Mouse (Mus musculus): Measurements from ENCODE around the gene Mapkapk2. TPM values are rescaled to one million over a fixed set of nuclear protein-coding genes. Genes with fewer than 3 reads are reported as not detected.

The Mapkapk2 gene
- total RNA-seq, 2 experiments from 2014 or later, result 31.2 to 34.0 TPM

GRCm38 (mm10) chr1:131021900-131022590 lies 75.6 kb downstream of the Mapkapk2 start:
- DNase-seq (ENCODE audit: low spot score in 2 of 2), result no peak

GRCm38 (mm10) chr1:131021438-131021837 lies 76.2 kb downstream of the Mapkapk2 start:
- DNase-seq (ENCODE audit: low spot score in 2 of 2), result no peak

DNA sequence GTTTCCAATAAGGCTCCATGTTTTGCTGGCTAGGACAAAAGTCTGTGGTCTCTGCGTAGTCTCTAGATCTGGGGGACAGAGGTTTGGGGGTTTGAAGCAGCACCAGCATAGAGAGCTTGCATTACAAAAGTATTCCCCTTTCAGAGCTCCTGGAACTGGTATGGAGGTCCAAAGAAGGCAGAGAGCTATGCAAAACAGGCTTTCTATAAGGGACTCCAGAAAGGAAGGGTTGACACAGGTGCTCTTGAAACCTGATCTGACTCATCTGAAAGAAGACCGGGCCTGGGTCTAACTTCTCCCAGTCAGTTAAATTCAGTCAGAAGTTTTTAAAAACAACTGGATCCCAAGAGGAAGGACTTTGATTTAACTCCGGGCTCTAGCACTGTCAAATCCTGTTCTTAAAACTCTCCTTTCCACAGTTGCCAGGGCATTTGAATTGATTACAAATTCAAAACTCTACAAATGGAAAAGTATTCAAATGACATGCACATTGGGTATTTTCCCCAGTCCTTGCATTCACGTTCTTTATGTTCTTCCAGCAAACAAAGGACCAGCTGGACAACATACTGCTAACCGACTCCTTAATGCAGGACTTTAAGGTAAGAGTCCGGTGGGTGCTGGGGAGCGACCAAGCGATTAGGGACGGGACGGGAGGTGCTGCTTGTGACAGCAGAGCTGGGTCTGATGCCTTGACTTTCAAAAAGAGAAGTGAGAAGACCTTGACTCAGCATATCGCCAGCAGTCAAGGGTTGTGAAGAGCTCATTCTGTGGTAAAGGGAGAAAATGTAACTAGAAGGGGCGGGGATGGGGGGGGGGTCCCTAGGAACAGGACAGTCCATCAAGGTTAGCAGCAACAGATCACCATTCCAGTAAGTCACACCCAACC lies 77.0 kb downstream of the Mapkapk2 start:
- DNase-seq (ENCODE audit: low spot score in 2 of 2), result no peak

GRCm38 (mm10) chr1:131019492-131020098 lies 78.0 kb downstream of the Mapkapk2 start, which contains the start of gene Il10:
TSS of gene Il10 (plus strand) at chr1:131019845.
- DNase-seq (ENCODE audit: low spot score in 2 of 2), result no peak

DNA sequence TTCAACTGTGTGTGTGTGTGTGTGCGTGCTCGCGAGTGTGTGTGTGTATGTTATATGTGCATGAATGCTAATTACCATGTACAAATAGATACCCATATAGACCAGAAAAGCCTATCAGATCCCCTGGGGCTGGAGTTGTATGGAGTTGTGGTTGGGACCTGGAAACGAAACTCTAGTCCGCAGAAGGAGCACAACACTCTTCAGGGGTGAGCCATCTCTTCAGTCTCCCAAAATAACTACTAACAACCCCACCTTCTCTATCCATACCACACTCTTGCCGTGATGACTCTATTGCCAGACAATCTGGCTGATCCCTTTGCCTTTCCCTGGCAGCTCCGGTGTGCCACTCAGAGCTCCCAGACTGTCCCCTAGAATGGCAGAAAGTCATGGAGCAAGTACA lies 81.7 kb downstream of the Mapkapk2 start:
- DNase-seq (ENCODE audit: low spot score in 2 of 2), result no peak

- DNase-seq (ENCODE audit: low spot score in 2 of 2), result no peak
Observed at GRCm38 (mm10) chr1:131015281-131015680, 82.3 kb downstream of the Mapkapk2 start.

- no peak for DNase-seq (ENCODE audit: low spot score in 2 of 2)
Observed at GRCm38 (mm10) chr1:131013926-131014325, 83.7 kb downstream of the Mapkapk2 start.

DNA sequence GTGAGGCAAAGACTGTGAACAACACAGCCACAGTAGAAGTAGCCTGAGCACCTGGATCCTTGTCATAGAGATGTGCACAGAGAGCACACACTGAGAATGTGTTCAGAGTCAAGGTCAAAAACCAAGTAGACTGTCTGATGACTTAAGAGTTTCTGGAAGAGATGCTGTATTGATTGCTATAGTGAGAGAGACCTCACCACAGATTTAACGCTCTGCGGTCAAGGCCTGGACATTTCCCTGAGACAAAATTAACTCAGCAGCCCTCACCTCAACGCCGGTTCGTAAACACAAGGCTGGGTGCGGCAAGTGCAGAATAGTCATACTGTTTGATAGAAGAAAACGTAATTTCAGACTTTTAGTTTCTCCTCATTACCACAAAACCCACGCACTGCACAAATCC lies 85.1 kb downstream of the Mapkapk2 start:
- no peak for DNase-seq (ENCODE audit: low spot score in 2 of 2)

DNA sequence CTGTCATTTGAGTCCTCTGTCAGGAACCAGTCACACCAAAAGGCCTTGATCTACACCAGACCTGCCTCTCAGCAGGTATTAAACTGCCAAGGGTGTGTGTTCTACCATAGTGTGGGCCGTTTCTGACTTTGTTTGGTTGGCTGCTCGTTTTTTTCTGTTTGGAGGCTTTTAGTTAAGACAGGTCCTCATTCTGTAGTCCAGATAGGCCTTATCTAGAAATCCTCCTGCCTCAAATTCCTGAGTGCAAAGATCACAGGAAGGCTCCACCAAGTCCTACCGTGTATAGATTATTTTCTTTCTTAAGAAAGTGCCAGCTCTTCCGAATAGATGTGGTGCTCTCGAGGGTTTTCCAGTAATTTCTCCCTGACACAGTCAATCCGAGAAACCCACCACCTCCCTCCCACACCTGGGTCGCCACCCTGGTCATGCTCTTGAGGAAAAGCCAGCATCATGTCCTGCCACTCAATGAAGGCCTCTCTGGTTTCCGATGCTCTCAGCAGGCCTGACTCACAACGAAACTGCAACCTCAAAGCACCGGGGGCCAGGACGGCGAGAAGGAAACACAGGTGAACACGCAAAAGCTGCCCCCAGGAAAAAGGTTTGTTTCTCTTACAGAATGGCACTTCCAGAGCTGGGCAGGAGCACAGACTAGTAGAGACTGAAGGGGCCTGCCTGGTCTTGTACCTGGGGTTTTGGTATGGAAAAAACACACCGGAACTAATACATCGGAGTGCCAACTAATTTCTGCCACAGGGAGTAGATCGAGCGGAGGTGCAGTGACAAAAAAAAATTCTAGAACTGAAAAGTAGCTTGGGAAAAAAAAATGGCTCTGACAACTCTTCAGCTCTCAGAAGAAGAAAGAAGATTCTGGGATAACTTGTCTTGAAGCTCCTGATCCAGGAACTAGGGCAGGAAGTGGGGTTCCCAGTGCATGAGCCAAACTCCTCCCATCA lies 87.1 kb downstream of the Mapkapk2 start:
- no peak for DNase-seq (ENCODE audit: low spot score in 2 of 2)

DNA sequence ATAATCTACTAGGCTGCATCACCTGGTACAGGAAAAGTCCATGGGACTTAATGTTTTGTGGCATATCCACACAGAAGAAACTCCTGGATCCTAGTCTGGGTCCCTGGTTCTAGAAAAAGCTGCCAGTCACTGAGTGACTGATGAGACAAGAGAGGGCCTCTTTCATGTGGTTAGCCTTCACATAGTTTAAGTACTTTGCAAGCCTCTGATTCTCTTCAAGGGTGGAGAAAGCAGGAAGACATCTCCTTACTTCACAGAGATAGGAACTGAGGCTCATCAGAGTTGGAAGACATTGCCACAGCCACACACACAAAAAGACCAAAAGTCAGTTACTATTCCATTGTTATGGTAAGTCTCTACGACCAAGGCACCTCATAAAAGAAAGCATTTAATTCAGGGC lies 91.6 kb downstream of the Mapkapk2 start:
- DNase-seq (ENCODE audit: low spot score in 2 of 2), result no peak

Other genes with a start within 250 kb of the Mapkapk2 start
- not detected for gene Fcmr, start 232.2 kb downstream of the Mapkapk2 start, total RNA-seq (2021)
- gene Il24, start 210.4 kb downstream of the Mapkapk2 start, total RNA-seq (2021), result not detected
- not detected for gene Il20, start 186.4 kb downstream of the Mapkapk2 start, total RNA-seq (2021)
- not detected for gene Il19, start 157.7 kb downstream of the Mapkapk2 start, total RNA-seq (2021)
- gene Il10, start 78.0 kb downstream of the Mapkapk2 start, total RNA-seq (2021), result not detected
- gene Dyrk3, start 40.5 kb upstream of the Mapkapk2 start, total RNA-seq (2021), result 10 to 100 TPM; 14.0 to 15.3 TPM
- gene Eif2d, start 55.4 kb upstream of the Mapkapk2 start, total RNA-seq (2021), result 10 to 100 TPM; 37.7 to 39.7 TPM
- 10 to 100 TPM; 20.0 to 21.0 TPM for gene Rassf5, start 147.4 kb upstream of the Mapkapk2 start, total RNA-seq (2021)
- gene Ikbke, start 181.8 kb upstream of the Mapkapk2 start, total RNA-seq (2021), result 1 to 10 TPM; 2.5 to 3.6 TPM